Mouse (Mus musculus): ENCODE measurements around the gene Syne2.

The Syne2 gene

DNA sequence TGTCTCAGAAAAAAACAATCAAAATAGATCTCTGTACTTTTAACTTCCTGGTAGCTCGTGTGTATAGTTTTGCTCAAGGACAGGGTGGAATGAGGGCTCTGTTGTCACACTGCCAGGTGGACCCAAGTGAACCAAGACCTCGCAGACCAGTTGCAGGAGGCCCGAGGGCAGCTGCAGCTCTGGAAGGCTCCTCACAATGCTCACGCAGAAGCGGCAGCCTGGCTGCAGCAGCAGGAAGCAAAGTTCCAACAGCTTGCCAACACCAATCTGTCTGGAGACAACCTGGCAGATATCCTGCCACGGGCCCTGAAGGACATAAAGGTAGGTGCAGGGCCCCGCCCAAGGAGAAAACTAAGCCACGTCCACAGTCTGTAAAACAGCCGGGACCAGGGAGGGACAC is 236.7 kb downstream of the Syne2 start:
- DNase-seq = no peak

DNA sequence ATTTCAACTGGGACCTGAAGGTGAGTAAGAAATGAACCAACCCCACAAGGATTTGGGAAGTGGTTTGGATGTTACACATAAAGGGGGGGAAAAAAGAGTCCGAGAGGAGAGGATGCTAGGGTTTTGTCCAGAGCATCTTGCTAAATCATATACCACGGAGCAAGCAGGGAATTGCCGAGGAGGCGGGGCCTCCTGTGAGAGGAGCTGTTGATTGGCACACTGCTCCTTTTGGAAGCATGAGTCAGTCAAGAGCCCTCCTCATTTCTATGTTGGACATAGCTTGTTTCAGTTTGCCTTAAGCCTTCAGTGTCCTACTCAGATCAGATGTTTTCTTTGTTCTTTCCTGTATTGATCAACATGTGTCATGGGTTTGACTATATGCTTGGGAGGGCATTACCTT is 245.1 kb downstream of the Syne2 start:
- no peak for DNase-seq

DNA sequence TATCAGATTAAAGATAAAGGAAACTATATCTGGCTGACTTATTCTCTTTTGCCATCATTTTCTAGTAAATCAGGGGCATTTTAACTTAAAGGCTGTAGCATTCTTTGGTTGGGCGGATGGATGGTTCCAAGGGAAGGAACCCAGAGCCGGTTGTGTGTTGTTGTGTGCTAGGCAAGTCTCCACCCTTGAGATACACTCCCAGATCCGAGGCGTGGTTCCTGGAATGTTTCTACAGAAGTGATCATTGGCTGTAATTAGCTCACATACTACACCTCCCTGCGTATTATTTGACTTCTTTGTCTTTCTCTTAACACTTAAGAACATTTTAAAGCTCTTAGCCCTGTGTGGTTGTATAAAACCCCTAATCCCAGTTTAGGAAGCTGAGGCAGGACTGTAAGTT is 252.5 kb downstream of the Syne2 start:
- DNase-seq = no peak

DNA sequence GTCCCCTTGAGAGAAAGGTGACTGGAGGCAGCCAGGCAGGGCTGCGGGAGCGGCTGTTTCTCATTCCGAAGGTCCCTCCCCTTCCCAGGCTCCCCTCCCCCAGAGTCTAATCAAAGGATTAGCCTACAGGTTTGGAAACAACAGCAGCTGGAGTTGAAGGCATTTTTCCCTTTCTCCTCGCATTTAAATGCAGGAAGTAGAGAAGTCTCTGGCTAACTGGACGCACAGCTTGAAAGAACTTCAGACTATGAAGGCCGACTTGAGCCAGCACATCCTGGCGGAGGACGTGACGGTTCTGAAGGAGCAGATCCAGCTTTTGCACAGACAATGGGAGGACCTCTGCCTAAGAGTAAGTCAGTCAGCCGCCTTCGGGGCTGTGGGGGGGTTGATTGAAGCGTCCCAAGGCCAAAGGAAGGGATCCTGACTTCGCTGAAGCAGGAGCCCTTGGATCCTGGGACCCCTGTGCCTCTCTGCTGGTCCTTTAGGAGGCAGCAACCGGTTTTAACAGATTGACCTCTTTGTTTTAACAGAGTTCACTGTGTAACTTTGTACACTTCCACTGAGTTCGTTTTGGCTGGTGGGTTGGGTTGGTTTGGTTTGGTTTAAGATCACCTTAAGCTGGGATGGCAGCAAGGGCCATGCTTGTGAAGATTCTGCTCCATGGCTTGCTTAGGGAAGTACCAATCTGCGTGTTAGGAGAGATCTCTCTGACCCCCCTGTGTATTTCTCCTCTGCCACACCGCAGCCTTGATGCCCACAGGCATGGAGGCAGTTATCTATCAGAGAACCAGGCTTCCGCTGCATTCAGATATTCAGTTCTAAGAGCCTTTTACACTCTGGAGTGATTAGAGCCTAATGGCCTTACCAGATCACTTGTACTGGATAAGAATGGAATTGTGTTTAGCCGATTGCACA is 254.3 kb downstream of the Syne2 start:
- no peak for DNase-seq

DNA sequence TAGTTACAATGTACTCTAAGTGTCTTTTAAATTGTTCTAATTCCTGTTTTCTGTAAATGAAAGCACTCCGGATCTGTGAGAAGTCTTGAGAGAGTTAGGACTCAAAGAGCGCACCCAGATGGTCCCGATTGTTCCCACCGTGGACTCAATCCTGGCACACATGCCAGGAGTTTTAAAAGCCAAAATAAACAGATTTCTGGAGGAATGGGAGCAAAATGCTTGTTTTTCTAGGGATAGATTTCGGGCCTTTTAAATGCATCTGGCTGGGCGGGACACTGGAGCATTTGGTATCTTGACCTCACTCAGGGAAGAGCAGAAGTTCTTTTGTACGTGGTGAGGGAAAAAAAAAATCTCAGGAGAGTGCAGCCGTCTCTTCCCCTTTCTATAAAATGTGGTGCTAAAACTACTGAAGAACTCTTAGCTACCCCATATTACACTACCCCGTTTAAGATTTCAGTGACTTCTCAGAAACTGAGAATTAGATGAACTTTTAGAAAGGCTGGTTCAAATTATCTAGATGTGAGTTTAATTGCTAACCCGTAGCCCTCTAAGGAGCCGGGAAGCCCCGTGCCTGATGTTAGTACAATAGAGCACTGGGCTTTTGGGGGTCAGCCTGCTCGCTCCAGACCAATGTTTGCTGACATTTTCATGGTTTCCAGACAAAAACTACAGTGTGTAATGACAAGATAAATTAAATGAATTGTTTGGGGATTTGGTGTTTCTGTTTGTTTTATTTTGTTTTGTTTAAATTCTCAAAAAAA is 255.3 kb downstream of the Syne2 start:
- DNase-seq = no peak

DNA sequence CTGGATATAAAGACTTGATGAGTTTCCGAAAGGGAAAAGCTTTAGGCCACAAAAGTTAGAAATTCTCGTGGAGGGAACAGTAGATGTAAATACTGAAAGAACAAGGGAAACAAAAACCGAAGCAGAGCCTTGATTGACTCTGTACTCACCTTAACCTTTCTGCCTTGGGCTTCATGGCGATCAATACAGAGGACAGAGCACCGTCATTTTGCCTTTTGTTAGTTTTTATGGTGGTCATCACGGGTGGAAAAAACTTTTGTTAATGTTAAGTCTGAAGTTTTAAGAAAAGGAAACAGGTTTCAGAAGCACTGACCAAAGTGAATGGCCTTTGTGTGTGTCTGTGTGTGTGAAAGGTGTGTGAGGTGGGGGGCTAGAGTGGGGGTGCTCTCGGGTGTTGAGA is 256.0 kb downstream of the Syne2 start:
- no peak for DNase-seq

DNA sequence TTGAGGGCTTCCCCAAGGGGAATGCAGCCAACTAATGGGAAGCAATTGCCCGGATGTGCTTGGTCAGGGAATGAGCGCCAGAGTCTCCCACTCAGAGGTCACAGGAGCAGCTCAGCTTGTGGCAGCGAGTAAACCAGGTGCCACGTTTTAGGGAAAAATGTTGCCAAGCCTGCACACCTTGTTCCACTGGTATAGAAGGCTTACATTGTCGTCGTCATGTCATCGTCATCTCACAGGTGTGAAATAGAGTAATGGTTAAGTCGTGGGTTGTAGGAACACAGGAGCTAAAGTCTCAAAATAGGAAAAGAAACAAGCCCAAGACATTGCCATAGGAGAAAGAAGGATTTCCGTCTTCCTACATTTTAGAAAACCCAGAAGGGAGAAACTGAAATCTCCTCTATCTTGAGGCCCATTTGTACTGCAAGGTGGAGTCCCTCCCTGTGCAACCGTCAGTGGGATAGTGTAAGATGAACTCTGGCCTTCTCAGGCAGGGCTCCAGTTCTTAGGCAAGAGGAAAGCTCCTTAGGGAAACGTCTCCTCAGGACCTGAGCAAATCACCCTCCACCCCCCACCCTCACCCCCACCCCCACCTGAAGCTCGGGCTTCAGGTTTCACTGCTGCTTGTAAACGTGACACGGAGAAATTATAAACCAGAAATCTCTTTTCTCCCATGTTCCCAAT is 263.1 kb downstream of the Syne2 start:
- peak; percentile 40 to 62 for DNase-seq

DNA sequence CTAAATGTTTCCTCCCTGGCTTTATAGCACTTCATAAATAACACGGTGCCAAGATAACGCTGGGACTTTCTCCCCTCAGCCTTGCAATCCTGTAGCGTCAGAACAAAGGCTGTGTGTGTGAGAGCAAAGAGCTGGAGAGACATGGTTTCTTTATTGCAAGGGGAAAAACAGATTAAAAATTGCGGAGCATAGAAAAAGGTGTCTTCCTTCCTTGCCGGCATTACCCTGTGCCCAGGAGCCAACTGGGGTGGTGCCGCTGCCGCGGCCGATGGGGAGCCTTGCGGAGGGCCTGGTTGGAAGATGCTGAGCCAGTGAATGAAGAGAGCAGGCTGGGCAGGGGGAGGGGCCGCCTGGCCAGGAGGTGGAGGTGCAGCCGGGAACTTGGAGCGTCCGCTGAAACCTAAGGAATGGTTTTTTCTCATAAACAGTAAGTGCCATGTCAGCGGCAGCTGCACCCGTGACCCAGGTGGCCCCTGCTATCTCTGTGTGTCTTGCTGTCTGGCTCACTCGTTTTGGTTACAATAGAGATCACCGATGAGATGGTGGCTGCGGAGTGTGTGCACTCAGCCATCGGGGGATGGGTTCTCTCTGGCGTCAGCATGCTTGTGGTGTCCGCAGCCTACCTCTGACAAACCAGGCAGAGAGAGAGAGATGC is 263.8 kb downstream of the Syne2 start:
- DNase-seq = peak; percentile 15 to 33

DNA sequence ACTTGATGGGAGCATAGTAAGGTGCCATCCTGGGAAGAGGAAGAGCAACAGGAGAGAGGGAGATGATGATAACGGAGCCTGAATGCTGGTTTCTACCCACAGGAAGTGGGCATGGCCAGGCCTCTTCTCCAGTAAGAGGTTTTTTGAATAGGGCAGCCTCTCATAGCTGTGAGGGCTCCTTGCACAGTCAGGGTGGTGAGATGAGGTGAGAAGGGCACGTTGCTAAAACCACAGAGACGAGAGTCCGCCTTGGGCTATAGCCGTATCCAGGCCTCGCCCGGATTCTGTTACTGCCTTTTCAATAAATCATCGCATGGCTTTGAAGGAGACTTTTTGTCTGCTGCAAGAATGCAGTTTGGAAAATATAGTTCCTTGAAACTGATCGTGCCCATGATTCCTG is 267.1 kb downstream of the Syne2 start:
- DNase-seq = no peak

DNA sequence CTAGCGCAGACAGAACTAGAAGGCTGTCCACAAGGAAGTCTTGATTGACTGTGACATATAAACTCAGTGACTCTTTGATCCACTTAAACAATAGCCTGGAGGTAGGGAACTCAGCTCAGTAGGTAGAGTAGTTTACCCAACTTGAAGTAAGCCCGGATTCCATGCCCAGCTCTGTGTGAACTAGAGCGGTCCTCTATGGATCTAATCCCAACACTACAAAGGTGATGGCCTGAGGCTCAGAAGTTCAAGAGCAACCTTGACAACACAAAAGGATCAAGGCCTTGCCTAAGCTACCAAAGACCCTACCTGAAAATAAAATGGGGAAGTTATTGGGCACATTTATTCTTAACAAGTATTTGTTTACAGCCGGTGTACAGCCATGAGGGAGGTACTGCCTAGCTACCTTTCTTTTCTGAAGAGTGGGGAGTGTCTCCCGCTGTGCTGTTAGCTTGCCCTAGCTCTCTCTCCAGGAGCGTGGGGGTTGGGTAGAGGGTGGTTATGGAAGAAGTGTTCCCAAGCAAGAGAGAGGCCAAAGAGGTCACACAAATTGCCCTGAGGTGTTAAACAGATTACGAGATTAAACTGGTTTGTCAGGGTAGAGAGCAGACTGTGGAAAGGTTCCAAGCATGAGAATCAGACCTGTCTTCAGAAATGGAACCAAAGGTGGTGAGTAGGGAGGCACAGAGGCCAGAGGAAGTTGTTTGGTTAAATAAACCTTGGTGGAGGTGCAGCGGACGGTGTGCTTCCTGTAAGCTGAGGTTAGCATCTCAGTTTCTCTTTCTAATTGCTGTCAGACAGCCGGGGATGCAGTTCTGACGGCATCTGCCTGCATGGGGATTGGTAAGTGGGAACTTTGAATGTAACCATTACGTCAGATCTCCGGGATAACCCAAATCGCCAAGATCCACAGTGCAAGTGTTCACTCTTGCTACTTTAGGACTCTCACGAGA is 268.3 kb downstream of the Syne2 start:
- DNase-seq = peak; percentile 48 to 78

DNA sequence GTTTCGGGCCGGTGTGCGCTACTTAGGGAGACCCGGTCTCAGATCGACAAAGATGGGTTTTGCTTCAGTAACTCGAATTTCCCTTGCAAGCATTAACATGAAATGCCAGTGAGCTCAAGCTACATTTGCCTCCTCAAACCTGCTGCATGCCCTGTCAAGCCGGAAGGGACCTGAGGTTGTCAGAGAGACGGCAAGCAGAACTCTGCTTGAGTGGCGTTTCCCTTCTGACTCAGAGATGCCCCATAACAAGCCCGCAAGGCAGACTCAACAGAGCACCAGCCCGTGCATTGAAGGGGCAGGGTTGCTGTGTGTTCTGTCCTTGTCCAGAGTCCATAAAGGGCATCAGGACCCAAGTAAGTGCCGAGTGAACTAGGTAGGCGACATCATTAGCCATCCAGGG is 269.1 kb downstream of the Syne2 start:
- DNase-seq = no peak

DNA sequence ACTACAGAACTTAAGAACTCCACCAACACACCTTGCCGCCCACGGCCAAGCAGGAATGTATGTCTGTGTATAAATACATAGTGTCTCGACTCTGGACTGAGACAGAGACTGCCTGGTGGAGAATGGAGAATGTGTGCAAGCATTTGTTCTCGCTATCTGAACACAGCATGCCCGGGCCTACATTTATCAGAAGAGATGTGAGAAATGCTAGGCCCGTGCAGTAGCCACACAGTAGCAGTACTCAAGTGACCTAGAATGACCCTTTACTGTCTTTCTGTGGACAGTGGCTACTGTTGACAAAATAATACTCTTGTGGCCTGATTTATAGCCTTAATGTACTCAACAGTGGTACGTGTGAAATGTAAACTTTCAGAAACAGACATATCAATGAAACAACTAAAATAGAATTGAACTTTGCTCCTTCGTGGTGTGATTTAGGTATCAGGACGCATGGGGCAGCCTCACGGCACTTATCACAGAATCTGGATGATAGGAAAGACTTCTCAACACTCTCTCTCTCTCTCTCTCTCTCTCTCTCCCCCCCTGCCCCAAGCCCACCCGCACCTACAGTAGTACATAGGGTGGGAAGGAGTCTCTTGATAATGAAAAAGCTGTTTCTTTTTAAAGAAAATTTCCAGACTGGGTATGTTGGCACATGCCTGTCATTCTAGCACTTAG is 275.0 kb downstream of the Syne2 start:
- no peak for DNase-seq

DNA sequence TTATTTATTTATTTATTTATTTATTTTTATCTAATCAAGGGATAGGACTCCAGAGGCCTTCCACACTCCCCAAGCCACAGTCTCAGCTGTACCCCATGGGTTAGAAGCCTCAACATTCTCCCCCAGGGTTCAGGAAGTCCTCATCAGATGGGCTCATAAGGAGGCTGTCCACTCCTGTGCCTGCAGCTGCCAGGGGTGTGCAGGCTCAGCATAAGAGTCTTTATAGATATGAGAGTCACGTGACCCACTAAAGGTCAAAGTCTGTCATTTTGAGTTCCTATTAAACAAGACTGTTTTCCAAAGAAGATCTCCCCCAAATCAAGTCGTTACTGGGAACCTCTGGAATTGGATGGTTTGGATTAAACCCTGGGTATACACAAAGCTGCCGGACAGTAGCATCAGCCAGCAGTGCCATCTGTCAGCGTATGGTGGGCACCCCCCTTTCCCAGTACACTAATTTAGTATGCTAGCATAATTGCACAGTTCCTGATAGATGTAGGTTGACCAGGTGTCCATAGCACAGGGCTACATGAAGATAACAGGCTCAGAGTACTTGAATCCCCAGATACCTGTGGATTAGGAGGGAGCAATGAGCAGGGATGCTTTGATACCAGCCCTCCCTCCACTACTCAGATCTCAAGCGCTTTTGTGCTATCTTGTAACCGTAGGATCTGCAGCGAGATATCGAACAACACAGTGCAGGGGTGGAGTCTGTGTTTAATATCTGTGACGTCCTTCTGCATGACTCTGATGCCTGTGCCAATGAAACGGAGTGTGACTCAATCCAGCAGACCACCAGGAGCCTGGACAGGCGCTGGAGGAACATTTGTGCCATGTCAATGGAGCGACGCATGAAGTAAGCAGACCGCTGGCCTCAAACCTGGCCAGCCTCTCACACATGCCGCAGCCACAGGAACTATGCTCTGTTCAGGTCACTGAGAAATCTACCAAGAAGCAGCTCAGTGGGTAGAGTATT is 276.0 kb downstream of the Syne2 start:
- DNase-seq = no peak

DNA sequence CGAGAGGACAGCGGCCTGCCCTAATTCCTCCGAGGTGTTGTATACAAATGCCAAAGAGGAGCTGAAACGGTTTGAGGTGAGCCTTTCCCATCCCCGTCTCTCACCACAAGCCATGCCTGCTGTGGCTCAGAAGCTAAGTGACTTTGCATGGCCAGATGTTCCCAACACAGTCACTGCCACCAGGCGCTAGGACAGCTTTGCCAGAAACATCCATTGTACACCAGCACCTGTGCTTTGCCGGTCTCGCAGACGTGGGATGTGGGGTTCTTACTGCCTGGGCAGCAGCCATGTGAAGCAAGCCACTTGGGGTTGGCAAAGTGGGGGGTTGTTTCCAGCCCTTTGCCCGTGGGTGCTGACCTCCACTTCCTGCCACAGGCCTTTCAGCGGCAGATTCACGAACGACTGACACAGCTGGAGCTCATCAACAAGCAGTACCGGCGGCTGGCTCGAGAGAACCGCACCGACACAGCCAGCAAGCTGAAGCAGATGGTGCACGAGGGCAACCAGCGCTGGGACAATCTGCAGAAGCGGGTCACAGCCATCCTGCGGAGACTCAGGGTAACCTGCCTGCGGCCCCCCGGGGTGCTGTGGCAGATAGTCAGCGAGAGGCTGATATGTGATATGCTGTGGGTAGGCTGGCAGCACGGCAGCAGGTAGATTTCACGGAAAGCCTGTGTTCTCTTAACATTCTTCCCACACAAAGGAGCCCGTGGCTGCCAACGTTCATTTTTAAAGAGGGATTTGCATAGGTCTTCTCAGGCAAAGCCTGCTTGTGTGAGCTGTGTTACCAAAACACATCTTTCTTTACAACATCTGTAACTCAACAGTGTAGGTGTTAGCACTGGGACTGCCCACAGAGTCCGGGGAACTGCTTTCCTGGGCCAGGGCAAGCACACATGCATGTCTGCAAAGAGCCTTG is 277.4 kb downstream of the Syne2 start:
- DNase-seq = peak; percentile 30 to 45

DNA sequence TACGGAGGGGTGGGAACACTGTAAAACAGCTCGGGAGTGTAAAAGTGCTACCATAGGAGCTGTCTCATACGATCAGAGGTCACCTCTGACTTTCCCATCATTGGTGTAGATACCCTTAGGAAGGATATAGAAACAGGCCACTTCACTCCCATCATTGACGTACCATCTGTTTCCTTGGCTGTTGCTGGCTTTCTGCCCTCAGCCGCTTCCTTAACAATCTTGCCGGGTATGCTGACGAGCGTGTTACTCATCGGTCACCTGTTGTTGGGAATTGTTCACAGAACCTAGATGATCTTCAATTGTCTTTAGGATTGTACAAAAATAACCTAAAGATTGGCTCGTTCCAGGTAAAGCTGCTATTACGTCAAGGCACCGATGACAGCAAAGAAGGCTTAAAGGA is 284.7 kb downstream of the Syne2 start:
- no peak for DNase-seq

DNA sequence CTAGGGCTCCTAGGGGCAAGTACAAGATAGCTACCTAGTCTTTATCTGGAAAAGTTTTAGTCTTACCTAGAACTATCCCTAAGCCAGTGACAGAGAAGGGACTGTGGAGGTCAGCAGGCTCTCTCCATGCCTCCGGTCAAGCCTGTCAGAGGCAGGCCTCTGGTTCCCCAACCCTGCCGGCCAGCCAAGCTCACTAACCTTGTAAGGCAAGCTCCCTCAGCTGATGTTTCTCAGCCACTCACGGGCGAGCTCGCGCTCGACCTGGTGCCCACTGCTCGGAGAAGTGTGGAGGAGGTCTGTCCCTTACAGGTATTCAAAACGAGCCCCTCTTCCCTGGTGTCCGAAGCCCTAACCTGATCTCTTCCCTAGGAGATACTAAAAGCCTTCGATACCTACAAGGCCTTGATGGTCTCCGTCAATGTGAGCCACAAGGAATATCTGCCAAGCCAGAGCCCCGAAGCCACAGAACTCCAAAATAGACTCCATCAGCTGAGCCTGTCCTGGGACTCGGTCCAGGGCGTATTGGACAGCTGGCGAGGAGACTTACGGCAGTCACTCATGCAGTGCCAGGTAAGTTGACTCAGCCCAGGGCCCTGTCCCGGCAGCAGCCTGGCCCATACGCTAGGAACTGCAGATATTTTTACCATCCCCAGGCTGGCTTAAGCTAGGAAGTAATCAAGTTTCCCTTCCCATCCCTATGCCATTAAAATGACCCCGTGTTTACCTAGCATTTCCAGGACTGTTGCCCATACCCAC is 286.8 kb downstream of the Syne2 start:
- DNase-seq = no peak

DNA sequence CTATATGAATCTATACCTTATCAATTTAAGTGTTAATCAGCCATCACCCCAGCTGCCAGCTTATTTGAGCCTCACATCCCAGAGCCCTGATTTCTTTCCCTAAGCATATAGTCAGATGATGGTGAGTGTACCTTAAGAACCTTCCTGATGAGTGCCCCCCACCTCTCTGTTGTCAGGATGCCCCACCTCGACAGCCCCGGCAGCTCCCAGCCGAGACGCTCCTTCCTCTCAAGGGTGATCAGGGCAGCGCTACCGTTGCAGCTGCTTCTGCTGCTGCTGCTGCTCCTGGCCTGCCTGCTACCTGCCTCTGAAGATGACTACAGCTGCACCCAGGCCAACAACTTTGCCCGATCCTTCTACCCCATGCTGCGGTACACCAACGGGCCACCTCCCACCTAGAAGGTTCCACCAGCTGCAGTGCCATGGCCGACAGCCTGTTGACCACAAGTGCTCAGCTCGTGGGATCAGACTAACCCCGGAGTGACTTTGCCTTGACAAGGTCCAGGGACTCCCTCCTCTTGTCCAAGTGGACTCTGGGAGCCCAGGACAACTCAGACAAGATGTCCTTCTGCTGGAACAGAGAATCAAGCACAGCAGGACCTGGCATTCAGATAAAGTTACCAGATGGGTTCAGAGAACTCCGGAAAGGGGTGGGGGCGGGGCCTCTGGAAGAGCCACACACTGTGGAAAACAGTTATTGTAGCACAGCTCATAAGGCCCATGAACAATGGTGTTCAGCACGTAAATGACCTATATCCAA is 291.9 kb downstream of the Syne2 start:
- DNase-seq = no peak

Data from lung, adult 18-20 months (tissue).